Mouse (Mus musculus) c-Kit-negative CD71-positive TER-119-positive erythroid progenitor cells, embryonic 14.5 days (primary cell): Measurements from ENCODE around the gene Hvcn1.
A peak's percentile ranks its signal among the peaks of the same experiment; 100 is the strongest.

ENCODE experiments used
- DNase-seq: peaks from one replicate; pipeline ENCODE4 v3.0.0-alpha.2; 2013; ENCODE audit warnings: low read depth, low spot score

The Hvcn1 gene

GRCm38 (mm10) chr5:122267136-122267535 is 60.5 kb downstream of the Hvcn1 start:
- DNase-seq = no peak

- peak; percentile 51 for DNase-seq
These were observed 61.3 kb downstream of the Hvcn1 start for GRCm38 (mm10) chr5:122267899-122268298.

GRCm38 (mm10) chr5:122268858-122269604 is 62.4 kb downstream of the Hvcn1 start:
- DNase-seq = no peak

- no peak for DNase-seq
These were observed 66.2 kb downstream of the Hvcn1 start for GRCm38 (mm10) chr5:122272821-122273220.

GRCm38 (mm10) chr5:122274785-122275184 is 68.2 kb downstream of the Hvcn1 start:
- DNase-seq = no peak

GRCm38 (mm10) chr5:122278946-122279345 is 72.3 kb downstream of the Hvcn1 start:
- no peak for DNase-seq

- DNase-seq = no peak
These were observed 73.3 kb downstream of the Hvcn1 start for GRCm38 (mm10) chr5:122279799-122280421.

- no peak for DNase-seq
These were observed 73.8 kb downstream of the Hvcn1 start for GRCm38 (mm10) chr5:122280422-122280826.

GRCm38 (mm10) chr5:122280827-122281462 is 74.3 kb downstream of the Hvcn1 start:
- DNase-seq = no peak

GRCm38 (mm10) chr5:122283828-122284182 is 77.2 kb downstream of the Hvcn1 start:
- DNase-seq = no peak

GRCm38 (mm10) chr5:122284183-122285028 is 77.8 kb downstream of the Hvcn1 start, which contains the start of gene Pptc7:
Gene Pptc7, plus strand, starts transcription at chr5:122284365.
- peak; percentile 86 for DNase-seq

GRCm38 (mm10) chr5:122285029-122285766 is 78.6 kb downstream of the Hvcn1 start:
- no peak for DNase-seq

GRCm38 (mm10) chr5:122285767-122286150 is 79.2 kb downstream of the Hvcn1 start:
- DNase-seq = no peak

- DNase-seq = no peak
These were observed 79.6 kb downstream of the Hvcn1 start for GRCm38 (mm10) chr5:122286191-122286590.

- no peak for DNase-seq
These were observed 80.4 kb downstream of the Hvcn1 start for GRCm38 (mm10) chr5:122287026-122287425.

- DNase-seq = no peak
These were observed 81.7 kb downstream of the Hvcn1 start for GRCm38 (mm10) chr5:122288147-122288811.

- no peak for DNase-seq
These were observed 84.5 kb downstream of the Hvcn1 start for GRCm38 (mm10) chr5:122291149-122291548.
